Mouse (Mus musculus) heart, embryonic 14.5 days (tissue): ENCODE measurements around the gene C2cd4d. TPM values are rescaled to one million over a fixed set of nuclear protein-coding genes. Genes with fewer than 3 reads are reported as not detected.
A peak's percentile ranks its signal among the peaks of the same experiment; 100 is the strongest.

Source experiments
- ATAC-seq: fragments of 200-750 bp; cut with Nextera tagmentation; 2 replicates; pipeline ENCODE4 v1.8.0; 2017; ENCODE audit warnings: low read depth, moderate TSS enrichment; ENCODE audit not compliant: insufficient number of reproducible peaks, insufficient read depth, low FRiP score
- H3K27ac ChIP-seq, 2 experiments: fragments of 200-500 bp in 1 of 2; fragments of 300-500 bp in 1 of 2; sonication (generic) in 1 of 2; replicated peaks in 1 of 2; 2 replicates each; pipeline ENCODE4 v1.5.1; 2012 to 2014; ENCODE audit warnings: low read depth in 2 of 2, low read length in 2 of 2, control low read depth in 1 of 2, mild to moderate bottlenecking in 1 of 2, mixed read lengths in 1 of 2; ENCODE audit not compliant: control insufficient read depth in 1 of 2, insufficient read depth in 1 of 2
- H3K27me3 ChIP-seq: fragments of 300-500 bp; sonication (generic); 2 replicates; pipeline ENCODE4 v1.6.1; 2014; ENCODE audit warnings: mild to moderate bottlenecking, low read length, control low read depth; ENCODE audit not compliant: control insufficient read depth, insufficient read depth
- H3K36me3 ChIP-seq: fragments of 300-500 bp; sonication (generic); 2 replicates; pipeline ENCODE4 v1.6.1; 2014; ENCODE audit warnings: mild to moderate bottlenecking, control low read depth, low read length, mixed read lengths; ENCODE audit not compliant: control insufficient read depth, insufficient read depth
- H3K4me1 ChIP-seq, 2 experiments: fragments of 200-500 bp in 1 of 2; fragments of 300-500 bp in 1 of 2; sonication (generic) in 1 of 2; 2 replicates each; pipeline ENCODE4 v1.6.1; 2012 to 2014; ENCODE audit warnings: low read length in 2 of 2, control low read depth in 1 of 2, mixed read lengths in 1 of 2; ENCODE audit not compliant: control insufficient read depth in 2 of 2, insufficient read depth in 2 of 2
- H3K4me2 ChIP-seq: fragments of 300-500 bp; sonication (generic); 2 replicates; pipeline ENCODE4 v1.6.1; 2014; ENCODE audit warnings: mild to moderate bottlenecking, low read length
- H3K4me3 ChIP-seq, 2 experiments: fragments of 200-500 bp in 1 of 2; fragments of 300-500 bp in 1 of 2; sonication (generic) in 1 of 2; 2 replicates each; pipeline ENCODE4 v1.5.1; 2012 to 2014; ENCODE audit warnings: low read length in 2 of 2, mild to moderate bottlenecking in 2 of 2, control low read depth in 1 of 2, low read depth in 1 of 2, moderate library complexity in 1 of 2; ENCODE audit not compliant: control insufficient read depth in 1 of 2, insufficient read depth in 1 of 2
- H3K9ac ChIP-seq: fragments of 300-500 bp; sonication (generic); 2 replicates; pipeline ENCODE4 v1.6.1; 2014; ENCODE audit warnings: mild to moderate bottlenecking, low read length
- H3K9me3 ChIP-seq: fragments of 300-500 bp; sonication (generic); 2 replicates; pipeline ENCODE4 v1.6.1; 2016; ENCODE audit warnings: low read length, control low read depth; ENCODE audit not compliant: control insufficient read depth
- WGBS: fragments of 180-500 bp; shearing (Covaris S2); extraction: QIAGEN DNeasy Blood & Tissue Kit; methylation state at CpG from one replicate; pipeline ENCODE4 v1.1.7; 2014; 5-methylcytosine and 5-hydroxymethylcytosine counted together
- polyA plus RNA-seq: library from polyadenylated mRNA; unstranded; fragments of >200 nt; fragmentation: Nextera tagmentation; extraction: Ambion mirVana; gene quantifications from 2 replicates; pipeline ENCODE4 v1.2.1, GENCODE M21; 2014

C2cd4d gene
- polyA plus RNA-seq, 1 experiment from 2014 or later: 0.53 TPM

- H3K27me3 ChIP-seq: no peaks in the 10 kb centered on the region
- no peaks in the 10 kb centered on the region for H3K9me3 ChIP-seq
- peak within 1 kb of the TSS; percentile 56; the same call in 1 of the 2 replicates for H3K9ac ChIP-seq
- H3K4me1 ChIP-seq: peaks cover 5 to 8% of the 10 kb centered on the region in 2 experiments; a peak in 3 of 4 replicates
- WGBS: 9% methylated on average over 52 of the region's 52 CpGs
- no peaks in the 10 kb centered on the region for H3K36me3 ChIP-seq
- peak; percentile 99 for ATAC-seq
- H3K4me3 ChIP-seq: peak within 1 kb of the TSS; percentile 51 to 54
- H3K4me2 ChIP-seq: peak within 1 kb of the TSS; percentile 94
- H3K27ac ChIP-seq: no peak within 1 kb of the TSS
Measured at GRCm38 (mm10) chr3:94413031-94413679, 50.9 kb downstream of the C2cd4d start, which contains the start of gene Tdrkh. Gene Tdrkh (plus strand): TSS chr3:94413273.

Other genes starting within 250 kb of the C2cd4d start
- gene Gm10696, start 184.2 kb upstream of the C2cd4d start, polyA plus RNA-seq: not detected in 2 replicates
- not detected in 2 replicates for gene Gm5286, start 165.7 kb upstream of the C2cd4d start, polyA plus RNA-seq
- not detected in 2 replicates for gene Gm4778, start 98.4 kb upstream of the C2cd4d start, polyA plus RNA-seq
- gene Them4, start 52.3 kb upstream of the C2cd4d start, polyA plus RNA-seq: 11.1 and 15.7 TPM in 2 replicates
- gene Them5, start 20.3 kb upstream of the C2cd4d start, polyA plus RNA-seq: not detected in 2 replicates
- 7.3 and 8.1 TPM in 2 replicates for gene Rorc, start 10.4 kb downstream of the C2cd4d start, polyA plus RNA-seq
- 0.05 and 0.26 TPM in 2 replicates for gene Lingo4, start 36.1 kb downstream of the C2cd4d start, polyA plus RNA-seq
- 8.8 and 9.0 TPM in 2 replicates for gene Tdrkh, start 50.8 kb downstream of the C2cd4d start, polyA plus RNA-seq
- gene Mrpl9, start 80.9 kb downstream of the C2cd4d start, polyA plus RNA-seq: 64.5 and 64.8 TPM in 2 replicates
- gene Oaz3, start 81.5 kb downstream of the C2cd4d start, polyA plus RNA-seq: 0.27 and 0.53 TPM in 2 replicates
- 0.55 and 1.8 TPM in 2 replicates for gene Celf3, start 115.9 kb downstream of the C2cd4d start, polyA plus RNA-seq
- 5.5 and 5.8 TPM in 2 replicates for gene Riiad1, start 117.9 kb downstream of the C2cd4d start, polyA plus RNA-seq
- gene Snx27, start 220.3 kb downstream of the C2cd4d start, polyA plus RNA-seq: 26.1 and 26.4 TPM in 2 replicates